In the genomic region with DNA sequence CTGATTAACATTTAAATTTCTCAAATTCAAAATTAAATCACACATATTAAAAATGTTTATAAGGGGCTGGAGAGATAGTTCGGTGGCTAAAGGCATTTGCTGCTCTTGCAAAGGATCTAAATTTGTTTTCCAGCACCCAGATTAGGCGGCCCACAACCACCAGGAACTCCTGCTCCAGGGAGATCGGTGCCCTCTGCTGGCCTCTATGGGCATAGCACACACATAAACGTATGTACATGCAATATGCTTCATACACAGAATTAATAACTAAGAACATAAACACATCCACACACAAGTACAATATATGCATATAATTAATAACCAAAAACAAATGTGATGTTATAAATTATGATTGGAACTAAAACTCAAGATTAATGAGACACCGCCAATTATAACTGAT, we compare ENCODE assay signal across 14 mouse cellular contexts.
DNase-seq lines count a peak whose midpoint lies in the region; ATAC-seq and TF ChIP-seq lines count a peak whose summit lies in the region.
"Had no signal": no experiment of that assay in that cellular context is flagged by ENCODE, and none has a peak within 500 bp of the region (broad histone marks: within the 10 kb centered on the region; RNA-seq: fewer than 3 reads in every experiment).

No protein-coding gene starts in this region.

- H3K9me3 ChIP-seq in forebrain, postnatal 0 days (ENCODE audit: low read length), result no peaks in the 10 kb centered on the region
- 0 out of 2 replicates have a peak, but pooled peaks cover 3% of the 10 kb centered on the region for H3K9me3 ChIP-seq in forebrain, embryonic 12.5 days
- 0 out of 2 replicates have a peak, but pooled peaks cover 2% of the 10 kb centered on the region for H3K9me3 ChIP-seq in limb, embryonic 10.5 days (replicated peaks)
- H3K9me3 ChIP-seq: forebrain, embryonic 15.5 days; hindbrain, embryonic 13.5 days; limb, embryonic 12.5 days; neural tube, embryonic 12.5 days had no signal

- no peak overlapping the region for H3K4me3 ChIP-seq in forebrain, postnatal 0 days (ENCODE audit: low read depth, low read length)
- H3K4me3 ChIP-seq in forebrain, embryonic 12.5 days (replicated peaks), result no peak overlapping the region
- H3K4me3 ChIP-seq in lung, adult 2 months (replicated peaks; ENCODE audit: extremely low read depth, low read depth, low read length), result no peak overlapping the region
- H3K4me3 ChIP-seq in limb, embryonic 10.5 days, result no peak overlapping the region
- H3K4me3 ChIP-seq: forebrain, embryonic 15.5 days; hindbrain, embryonic 13.5 days; limb, embryonic 12.5 days; megakaryocyte, embryonic 14.5 days; neural tube, embryonic 12.5 days had no signal

- intact Hi-C loops in left cerebral cortex, postnatal 10 days (cut with DNase I), result no loop called here

- no peak for TF ChIP-seq POLR2A in lung, adult 2 months (IDR thresholded peaks at IDR 0.05; ENCODE audit: borderline replicate concordance, extremely low read depth, low read depth, low read length)
- TF ChIP-seq POLR2A in brain, embryonic 14.5 days (IDR thresholded peaks at IDR 0.05; ENCODE audit: borderline replicate concordance, extremely low read depth, insufficient read depth, insufficient read length, poor library complexity, severe bottlenecking), result no peak

- no peak overlapping the region for H3K4me2 ChIP-seq in forebrain, postnatal 0 days (ENCODE audit: low read depth)
- H3K4me2 ChIP-seq in forebrain, embryonic 12.5 days, result no peak overlapping the region
- H3K4me2 ChIP-seq: forebrain, embryonic 15.5 days; hindbrain, embryonic 13.5 days; limb, embryonic 12.5 days; neural tube, embryonic 12.5 days had no signal

- H3K27ac ChIP-seq in forebrain, postnatal 0 days (ENCODE audit: low read depth, low read length), result no peak overlapping the region
- H3K27ac ChIP-seq in forebrain, embryonic 12.5 days, result no peak overlapping the region
- H3K27ac ChIP-seq in limb, embryonic 10.5 days, result no peak overlapping the region
- H3K27ac ChIP-seq: forebrain, embryonic 15.5 days; hindbrain, embryonic 13.5 days; limb, embryonic 12.5 days; neural tube, embryonic 12.5 days had no signal

- TF ChIP-seq CTCF in forebrain, postnatal 0 days (IDR thresholded peaks at IDR 0.05; ENCODE audit: low read depth), result peak; percentile 46
- peak; percentile 20; the same call in 1 of the 2 replicates for TF ChIP-seq CTCF in lung, adult 2 months (IDR thresholded peaks at IDR 0.05; ENCODE audit: insufficient read depth, low read length)
- TF ChIP-seq CTCF in brain, embryonic 14.5 days (IDR thresholded peaks at IDR 0.05; ENCODE audit: borderline replicate concordance, extremely low read depth, insufficient read depth, insufficient read length), result peak; percentile 46

- H3K36me3 ChIP-seq in forebrain, postnatal 0 days (ENCODE audit: insufficient read depth), result no peaks in the 10 kb centered on the region
- no peaks in the 10 kb centered on the region for H3K36me3 ChIP-seq in forebrain, embryonic 12.5 days (replicated peaks)
- 0 out of 2 replicates have a peak, but pooled peaks cover 8% of the 10 kb centered on the region for H3K36me3 ChIP-seq in limb, embryonic 10.5 days
- H3K36me3 ChIP-seq: forebrain, embryonic 15.5 days; hindbrain, embryonic 13.5 days; limb, embryonic 12.5 days; neural tube, embryonic 12.5 days had no signal

- no peak for DNase-seq in forebrain, postnatal 0 days
- DNase-seq in lung, adult 2 months, result no peak
- no peak for DNase-seq in lung, postnatal 14 days
- DNase-seq in brain, embryonic 14.5 days (ENCODE audit: low read depth), result no peak
- peak; percentile 13 for DNase-seq in thymus, postnatal 25 days
- DNase-seq in left cerebral cortex, postnatal 10 days (ENCODE audit: extremely low spot score in 1 of 2, low spot score in 2 of 2), result no peak
- no peak for DNase-seq in limb, embryonic 10.5 days (ENCODE audit: low spot score)
- DNase-seq: cerebellum, adult 18-20 months had no signal

- 94% methylated on average over 5 of the region's 5 CpGs for WGBS in forebrain, postnatal 0 days
- 93% methylated on average over 5 of the region's 5 CpGs for WGBS in forebrain, embryonic 12.5 days
- WGBS in lung, adult 2 months, result 97% methylated on average over 5 of the region's 5 CpGs
- 94% methylated on average over 5 of the region's 5 CpGs for WGBS in limb, embryonic 10.5 days

- H3K27me3 ChIP-seq in forebrain, postnatal 0 days (ENCODE audit: insufficient read depth, low read length), result no peaks in the 10 kb centered on the region
- no peaks in the 10 kb centered on the region for H3K27me3 ChIP-seq in forebrain, embryonic 12.5 days
- no peaks in the 10 kb centered on the region for H3K27me3 ChIP-seq in limb, embryonic 10.5 days (ENCODE audit: low read depth, poor library complexity, severe bottlenecking)
- H3K27me3 ChIP-seq: forebrain, embryonic 15.5 days; hindbrain, embryonic 13.5 days; limb, embryonic 12.5 days; megakaryocyte, embryonic 14.5 days; neural tube, embryonic 12.5 days had no signal

- H3K4me1 ChIP-seq in forebrain, postnatal 0 days (ENCODE audit: insufficient read depth), result no peaks in the 10 kb centered on the region
- H3K4me1 ChIP-seq in forebrain, embryonic 12.5 days, result no peaks in the 10 kb centered on the region
- no peaks in the 10 kb centered on the region for H3K4me1 ChIP-seq in lung, adult 2 months (ENCODE audit: control insufficient read depth, insufficient read depth, low read length)
- no peaks in the 10 kb centered on the region for H3K4me1 ChIP-seq in limb, embryonic 10.5 days
- H3K4me1 ChIP-seq: hindbrain, embryonic 13.5 days; limb, embryonic 12.5 days; megakaryocyte, embryonic 14.5 days; neural tube, embryonic 12.5 days had no signal

- ATAC-seq in forebrain, postnatal 0 days, result no peak
- ATAC-seq in forebrain, embryonic 12.5 days (ENCODE audit: low FRiP score), result no peak
- ATAC-seq: forebrain, embryonic 15.5 days had no signal

- H3K9ac ChIP-seq in forebrain, postnatal 0 days, result no peak overlapping the region
- H3K9ac ChIP-seq in forebrain, embryonic 12.5 days, result no peak overlapping the region
- H3K9ac ChIP-seq: forebrain, embryonic 15.5 days; hindbrain, embryonic 13.5 days; limb, embryonic 12.5 days; neural tube, embryonic 12.5 days had no signal
